Mouse (Mus musculus): ENCODE measurements around the gene Platr25.
"Not testable (repeated sequence)": the region's sequence is repeated elsewhere in the genome, so short reads cannot be mapped to it uniquely, and the experiment has no call there.

- not testable (repeated sequence) for TF ChIP-seq GATA1, TAL1 (IDR thresholded peaks at IDR 0.05; ENCODE audit: low read length)
Observed at GRCm38 (mm10) chr13:62627071-62627470, 133.4 kb downstream of the Platr25 start.
